Mouse (Mus musculus) hindbrain, embryonic 14.5 days (tissue): ENCODE measurements around the gene Zzz3. TPM values are rescaled to one million over a fixed set of nuclear protein-coding genes. Genes with fewer than 3 reads are reported as not detected.

ENCODE experiments used
- ATAC-seq: fragments of 200-750 bp; cut with Nextera tagmentation; 2 replicates; pipeline ENCODE4 v1.8.0; 2017; ENCODE audit warnings: moderate number of reproducible peaks, mild to moderate bottlenecking, moderate TSS enrichment, moderate library complexity; ENCODE audit not compliant: low FRiP score
- DNase-seq: peaks from one replicate; pipeline ENCODE4 v3.0.0-alpha.2; 2015; ENCODE audit warnings: low spot score
- H3K27ac ChIP-seq: fragments of 300-500 bp; sonication (generic); 2 replicates; pipeline ENCODE4 v1.5.1; 2014; ENCODE audit warnings: mild to moderate bottlenecking, moderate library complexity
- H3K27me3 ChIP-seq: fragments of 300-500 bp; sonication (generic); 2 replicates; pipeline ENCODE4 v1.6.1; 2014; ENCODE audit warnings: mild to moderate bottlenecking, low read length, mixed read lengths; ENCODE audit not compliant: control insufficient read depth, insufficient read depth
- H3K36me3 ChIP-seq: fragments of 300-500 bp; sonication (generic); replicated peaks from 2 replicates; pipeline ENCODE4 v1.6.1; 2014; ENCODE audit not compliant: control insufficient read depth, insufficient read depth
- H3K4me1 ChIP-seq: fragments of 300-500 bp; sonication (generic); replicated peaks from 2 replicates; pipeline ENCODE4 v1.6.1; 2014; ENCODE audit warnings: antibody characterized with exemption, low read length, mixed read lengths; ENCODE audit not compliant: control insufficient read depth, insufficient read depth
- H3K4me2 ChIP-seq: fragments of 300-500 bp; sonication (generic); replicated peaks from 2 replicates; pipeline ENCODE4 v1.6.1; 2014; ENCODE audit warnings: mild to moderate bottlenecking, moderate library complexity
- H3K4me3 ChIP-seq: fragments of 300-500 bp; sonication (generic); replicated peaks from 2 replicates; pipeline ENCODE4 v1.5.1; 2014; ENCODE audit warnings: mild to moderate bottlenecking, low read length
- H3K9ac ChIP-seq: fragments of 300-500 bp; sonication (generic); 2 replicates; pipeline ENCODE4 v1.6.1; 2014
- H3K9me3 ChIP-seq: fragments of 300-500 bp; sonication (generic); 2 replicates; pipeline ENCODE4 v1.6.1; 2016; ENCODE audit warnings: low read length; ENCODE audit not compliant: control insufficient read depth
- WGBS: fragments of 180-500 bp; shearing (Covaris S2); extraction: QIAGEN DNeasy Blood & Tissue Kit; methylation state at CpG from one replicate; pipeline ENCODE4 v1.1.7; 2014; 5-methylcytosine and 5-hydroxymethylcytosine counted together
- polyA plus RNA-seq: library from polyadenylated mRNA; unstranded; fragments of >200 nt; fragmentation: Nextera tagmentation; extraction: Ambion mirVana; gene quantifications from 2 replicates; pipeline ENCODE4 v1.2.1, GENCODE M21; 2014

The Zzz3 gene
- polyA plus RNA-seq, 1 experiment from 2014 or later, result 32.3 TPM

DNA sequence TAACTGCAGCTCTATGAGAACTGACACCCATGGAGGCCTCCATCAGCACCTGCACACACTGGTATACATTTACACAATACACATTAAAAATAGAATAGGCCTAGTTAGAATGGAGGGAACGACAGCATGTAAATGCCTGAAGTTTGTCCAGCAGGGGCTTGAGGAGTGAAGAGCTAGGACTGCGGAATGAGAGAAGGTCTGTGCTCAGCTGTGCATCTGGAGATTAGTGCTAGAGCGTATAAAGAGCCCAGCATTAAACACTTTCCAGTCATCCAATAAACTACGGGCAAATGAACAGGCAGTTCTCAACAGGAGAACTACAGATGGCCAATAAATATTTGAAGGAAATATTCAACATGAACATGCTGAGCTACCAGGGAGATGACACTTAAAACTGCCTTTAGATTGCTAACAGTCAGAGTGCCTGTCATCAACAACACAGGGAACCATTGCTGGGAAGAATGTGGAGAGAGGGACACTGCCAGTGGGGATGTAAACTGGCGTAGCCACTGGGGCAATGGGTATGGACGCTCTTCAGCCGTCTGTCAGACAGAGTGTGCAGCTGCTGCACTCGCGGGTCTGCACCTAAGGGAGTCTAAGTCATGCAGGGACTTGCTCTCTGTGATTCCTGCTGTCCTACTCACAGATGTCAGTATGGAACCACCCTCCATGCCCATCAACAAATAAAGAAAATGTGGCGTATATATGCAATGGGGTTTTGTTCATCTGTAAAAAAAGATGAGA, 41.7 kb upstream of the Zzz3 start:
- H3K9ac ChIP-seq, result no peak overlapping the region
- no peak overlapping the region for H3K4me3 ChIP-seq
- no peaks in the 10 kb centered on the region for H3K36me3 ChIP-seq
- H3K27me3 ChIP-seq, result no peaks in the 10 kb centered on the region
- no peaks in the 10 kb centered on the region for H3K9me3 ChIP-seq
- no peaks in the 10 kb centered on the region; the same call in none of the 2 replicates for H3K4me1 ChIP-seq
- H3K27ac ChIP-seq, result no peak overlapping the region
- ATAC-seq (peak; percentile 42), DNase-seq (no peak)
- H3K4me2 ChIP-seq, result no peak overlapping the region
- 64% methylated on average over 10 of the region's 10 CpGs for WGBS

DNA sequence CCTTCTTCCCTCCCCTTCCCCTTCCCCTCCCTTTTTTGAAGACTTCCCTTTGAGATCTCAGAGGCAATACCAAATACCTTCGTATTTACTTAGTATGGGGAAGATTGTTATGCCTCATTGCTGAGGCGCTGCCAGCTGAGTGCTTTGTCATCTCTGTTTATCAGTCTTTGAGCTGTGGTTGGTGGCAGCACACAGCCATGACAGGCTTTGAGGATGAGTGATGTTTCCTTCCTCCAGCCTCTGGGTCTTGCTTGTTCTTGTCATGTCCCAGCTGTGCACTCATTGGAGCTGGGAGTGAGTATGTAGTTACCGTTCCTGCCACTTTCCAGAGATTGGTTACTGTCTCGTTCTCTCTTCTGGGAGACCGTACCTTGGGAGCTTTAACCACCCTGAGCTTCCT, 39.9 kb upstream of the Zzz3 start:
- Histone ChIP-seq H3K9ac (no peak overlapping the region), H3K36me3 (peaks cover 12% of the 10 kb centered on the region), H3K4me1 (no peaks in the 10 kb centered on the region; the same call in 1 of the 2 replicates), H3K9me3 (no peaks in the 10 kb centered on the region), H3K27ac (no peak overlapping the region), H3K27me3 (no peaks in the 10 kb centered on the region), H3K4me2 (no peak overlapping the region), H3K4me3 (no peak overlapping the region)
- DNase-seq (no peak), ATAC-seq (no peak)
- 61% methylated on average over 5 of the region's 5 CpGs for WGBS

DNA sequence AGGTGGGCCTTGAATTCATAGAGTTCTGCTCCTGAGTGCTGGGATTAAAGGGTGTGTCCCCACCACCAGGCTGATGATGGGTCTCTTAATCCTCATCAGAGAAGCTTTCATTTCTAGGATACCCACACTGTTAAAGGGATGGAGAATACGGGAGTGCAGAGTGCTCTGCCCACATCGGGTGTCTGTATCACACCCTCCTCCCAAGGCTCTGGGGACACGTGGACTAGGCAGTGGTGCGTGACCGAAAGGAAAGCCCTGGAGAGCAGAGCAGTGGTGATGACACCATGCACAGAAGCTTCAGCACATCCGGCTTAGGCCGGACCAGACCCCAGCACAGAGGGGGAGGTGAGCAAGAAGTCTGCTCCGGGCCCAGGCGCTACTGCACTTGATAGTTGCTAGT, 38.5 kb upstream of the Zzz3 start:
- H3K9me3 ChIP-seq, result no peaks in the 10 kb centered on the region
- H3K27ac ChIP-seq, result no peak overlapping the region
- WGBS, result 84% methylated on average over 9 of the region's 9 CpGs
- no peak for DNase-seq
- ATAC-seq, result no peak
- peaks cover 24% of the 10 kb centered on the region for H3K36me3 ChIP-seq
- H3K4me1 ChIP-seq, result no peaks in the 10 kb centered on the region; the same call in 1 of the 2 replicates
- H3K4me3 ChIP-seq, result no peak overlapping the region
- no peaks in the 10 kb centered on the region for H3K27me3 ChIP-seq
- H3K4me2 ChIP-seq, result no peak overlapping the region
- no peak overlapping the region for H3K9ac ChIP-seq

DNA sequence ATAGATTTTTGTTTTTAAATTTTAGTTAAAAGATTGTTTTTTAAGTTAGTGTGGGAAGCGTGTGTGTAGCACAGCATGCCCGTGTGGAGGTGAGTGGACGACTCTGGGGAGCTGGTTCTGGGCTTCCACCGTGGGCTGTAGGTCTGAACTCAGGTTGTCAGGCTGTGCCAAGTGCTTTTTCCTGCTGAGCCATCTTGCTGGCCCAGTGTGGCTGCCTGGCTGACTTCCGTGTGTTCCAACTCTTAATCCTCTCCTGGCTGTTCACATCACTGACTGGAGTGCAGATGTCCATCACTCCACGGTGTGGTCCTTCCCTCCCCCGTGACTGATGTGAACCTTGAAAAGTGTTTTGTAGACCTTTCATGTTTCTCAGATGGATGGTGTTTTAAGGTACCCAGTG, 36.1 kb upstream of the Zzz3 start:
- no peak overlapping the region for H3K9ac ChIP-seq
- no peaks in the 10 kb centered on the region for H3K27me3 ChIP-seq
- no peaks in the 10 kb centered on the region for H3K9me3 ChIP-seq
- H3K4me3 ChIP-seq, result no peak overlapping the region
- H3K4me2 ChIP-seq, result no peak overlapping the region
- peaks cover 48% of the 10 kb centered on the region for H3K36me3 ChIP-seq
- no peaks in the 10 kb centered on the region for H3K4me1 ChIP-seq
- DNase-seq (no peak), ATAC-seq (no peak)
- no peak overlapping the region for H3K27ac ChIP-seq
- 86% methylated on average over 7 of the region's 7 CpGs for WGBS

DNA sequence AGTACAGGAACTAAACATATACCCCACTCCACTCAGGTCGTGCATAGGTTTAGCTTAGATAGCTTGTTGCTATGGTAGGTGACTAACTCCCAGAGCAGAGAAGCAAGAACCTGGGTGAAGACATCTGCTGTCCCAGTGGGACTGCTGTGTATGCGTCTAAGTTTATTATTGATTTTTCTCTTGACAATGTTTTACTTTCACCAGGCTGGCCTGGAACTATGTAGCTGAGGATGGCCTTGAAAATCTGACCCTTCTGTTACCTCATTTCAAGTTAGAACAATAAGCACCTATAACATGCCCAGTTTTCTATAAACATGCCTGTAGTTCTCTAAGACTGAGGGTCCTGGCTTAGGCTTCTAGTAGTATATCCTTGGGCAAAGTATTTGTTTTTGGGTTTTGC, 31.1 kb upstream of the Zzz3 start:
- 93% methylated on average over 2 of the region's 2 CpGs for WGBS
- DNase-seq (no peak), ATAC-seq (no peak)
- Histone ChIP-seq H3K27ac (no peak overlapping the region), H3K4me3 (no peak overlapping the region), H3K4me2 (no peak overlapping the region), H3K9ac (no peak overlapping the region), H3K4me1 (no peaks in the 10 kb centered on the region), H3K36me3 (peaks cover 97% of the 10 kb centered on the region), H3K9me3 (no peaks in the 10 kb centered on the region), H3K27me3 (no peaks in the 10 kb centered on the region)

DNA sequence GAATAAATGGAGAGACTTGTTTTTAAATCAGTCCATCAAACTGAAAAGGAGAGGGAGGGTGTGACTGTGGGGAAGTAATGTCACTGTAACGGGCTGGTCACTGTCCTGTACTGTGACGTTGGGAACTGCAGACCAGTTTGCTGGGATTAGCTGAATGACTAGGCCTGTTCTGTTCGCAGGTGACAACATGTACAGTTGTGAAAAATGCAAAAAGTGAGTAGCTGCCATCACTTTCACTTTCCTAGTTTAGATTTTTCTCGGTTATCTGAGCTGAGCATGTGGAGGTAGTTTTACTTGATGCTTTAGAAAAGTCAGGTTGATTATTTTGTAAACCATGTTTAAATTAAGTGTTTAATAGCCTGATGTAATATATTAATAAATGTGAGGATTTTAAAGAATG, 19.2 kb upstream of the Zzz3 start:
- no peak overlapping the region for H3K4me3 ChIP-seq
- peaks cover 93% of the 10 kb centered on the region for H3K36me3 ChIP-seq
- H3K27me3 ChIP-seq, result no peaks in the 10 kb centered on the region
- H3K9ac ChIP-seq, result no peak overlapping the region
- no peaks in the 10 kb centered on the region for H3K9me3 ChIP-seq
- H3K27ac ChIP-seq, result no peak overlapping the region
- H3K4me2 ChIP-seq, result no peak overlapping the region
- WGBS, result 89% methylated on average over 4 of the region's 4 CpGs
- no peak for DNase-seq
- H3K4me1 ChIP-seq, result no peaks in the 10 kb centered on the region
- ATAC-seq, result no peak

DNA sequence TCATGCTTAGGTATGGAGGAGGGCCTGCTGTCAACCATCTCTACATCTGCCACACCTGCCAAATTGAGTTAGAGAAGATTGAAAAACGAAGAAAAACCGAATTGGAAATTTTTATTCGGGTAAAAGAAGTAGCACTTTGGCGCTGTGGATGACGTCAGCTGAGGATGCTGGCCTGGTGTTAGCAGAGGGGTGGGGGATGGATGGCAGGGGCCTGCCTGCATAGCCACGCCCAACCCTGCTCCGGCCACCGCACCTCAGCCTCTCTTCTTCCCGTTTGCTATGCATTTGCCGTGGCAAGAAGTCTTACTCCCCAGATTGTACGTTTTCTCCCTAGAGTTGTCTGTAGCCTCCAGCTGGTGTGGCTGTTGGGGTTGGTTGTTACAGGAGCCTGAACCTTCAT, 11.2 kb upstream of the Zzz3 start:
- H3K4me3 ChIP-seq, result no peak overlapping the region
- no peak overlapping the region for H3K9ac ChIP-seq
- DNase-seq, result no peak
- no peak overlapping the region for H3K4me2 ChIP-seq
- 66% methylated on average over 11 of the region's 11 CpGs for WGBS
- H3K36me3 ChIP-seq, result peaks cover 82% of the 10 kb centered on the region
- no peaks in the 10 kb centered on the region for H3K27me3 ChIP-seq
- ATAC-seq, result no peak
- no peak overlapping the region for H3K27ac ChIP-seq
- H3K4me1 ChIP-seq, result no peaks in the 10 kb centered on the region
- H3K9me3 ChIP-seq, result no peaks in the 10 kb centered on the region

DNA sequence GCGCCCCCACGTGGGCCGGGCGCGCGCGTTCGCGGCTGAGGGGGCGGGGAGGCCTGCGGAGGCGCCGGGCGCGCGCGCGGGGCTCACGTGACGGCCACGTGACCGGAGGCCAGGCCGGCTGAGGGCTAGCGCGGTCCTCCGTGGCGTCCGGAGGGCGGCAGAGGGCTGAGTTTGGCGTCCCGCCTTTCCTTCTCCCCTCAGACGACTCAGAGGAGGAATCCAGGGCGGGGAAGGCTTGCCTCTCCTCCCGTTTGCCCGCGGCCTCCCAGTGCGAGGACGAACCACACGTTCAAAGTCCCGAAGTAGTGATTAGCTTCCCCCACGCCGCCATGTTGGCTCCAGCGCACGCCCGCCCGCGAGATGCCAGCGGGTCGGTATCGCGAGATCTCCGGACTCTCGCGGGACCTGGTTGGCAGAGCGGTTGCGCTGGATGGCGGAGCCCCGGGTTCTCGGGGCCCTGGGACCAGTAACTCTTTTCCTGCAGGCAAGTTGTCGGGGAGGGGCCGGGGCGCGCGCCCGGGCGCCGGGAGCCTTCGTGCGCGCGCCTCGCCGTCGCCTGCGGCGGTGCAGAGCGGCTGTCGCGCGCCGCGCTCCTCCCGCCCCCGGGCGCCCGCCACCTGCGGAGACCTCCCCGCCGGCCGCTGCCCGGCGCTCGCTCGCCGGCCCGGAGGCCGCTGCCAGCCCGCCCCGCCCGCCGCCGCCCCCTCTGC, 1.2 kb downstream of the Zzz3 start:
- DNase-seq (peak; percentile 98), ATAC-seq (peak; percentile 93)
- peak overlapping the region; percentile 78 for H3K4me2 ChIP-seq
- H3K9me3 ChIP-seq, result no peaks in the 10 kb centered on the region
- H3K36me3 ChIP-seq, result peaks cover 27% of the 10 kb centered on the region
- peak overlapping the region; percentile 57 for H3K4me3 ChIP-seq
- WGBS, result under 1% methylated on average over 85 of the region's 102 CpGs
- peaks cover 24% of the 10 kb centered on the region for H3K4me1 ChIP-seq
- peak overlapping the region; percentile 87 for H3K9ac ChIP-seq
- peak overlapping the region; percentile 98 for H3K27ac ChIP-seq
- no peaks in the 10 kb centered on the region for H3K27me3 ChIP-seq

DNA sequence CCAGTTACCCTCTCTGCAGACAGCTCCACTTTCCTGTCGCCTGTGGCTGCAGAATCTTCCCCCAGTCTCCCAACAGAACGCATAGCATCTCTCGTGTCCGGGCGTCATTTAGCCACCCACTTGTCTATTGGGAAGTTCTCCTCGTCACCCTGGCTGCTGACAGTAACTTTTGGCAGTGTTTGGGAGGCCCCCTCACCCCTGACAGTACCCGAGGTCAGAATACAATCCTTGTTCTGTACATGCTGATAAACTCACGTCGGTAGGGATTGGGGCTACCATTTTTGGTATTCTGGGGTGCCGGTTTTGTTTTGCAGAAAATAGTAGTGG, 1.7 kb downstream of the Zzz3 start:
- DNase-seq (no peak), ATAC-seq (no peak)
- Histone ChIP-seq H3K36me3 (peaks cover 21% of the 10 kb centered on the region; the same call in 1 of the 2 replicates), H3K4me2 (peak overlapping the region; percentile 78), H3K4me3 (peak overlapping the region; percentile 57), H3K4me1 (peaks cover 24% of the 10 kb centered on the region), H3K27ac (peak overlapping the region; percentile 98), H3K9ac (peak overlapping the region; percentile 87), H3K27me3 (no peaks in the 10 kb centered on the region), H3K9me3 (no peaks in the 10 kb centered on the region)
- 2% methylated on average over 10 of the region's 10 CpGs for WGBS
